Mouse (Mus musculus) midbrain, embryonic 13.5 days (tissue): ENCODE results near the gene Bag3. TPM values are rescaled to one million over a fixed set of nuclear protein-coding genes. Genes with fewer than 3 reads are reported as not detected.
"Not testable (repeated sequence)": the region's sequence is repeated elsewhere in the genome, so short reads cannot be mapped to it uniquely, and the experiment has no call there.

ENCODE experiments used
- ATAC-seq: fragments of 200-750 bp; cut with Nextera tagmentation; 2 replicates; pipeline ENCODE4 v1.8.0; 2017; ENCODE audit warnings: mild to moderate bottlenecking, moderate TSS enrichment, moderate library complexity
- H3K27ac ChIP-seq: fragments of 300-500 bp; sonication (generic); 2 replicates; pipeline ENCODE4 v1.5.1; 2015; ENCODE audit warnings: inconsistent platforms, mild to moderate bottlenecking, moderate library complexity
- H3K27me3 ChIP-seq: fragments of 300-500 bp; sonication (generic); 2 replicates; pipeline ENCODE4 v1.6.1; 2015; ENCODE audit warnings: mild to moderate bottlenecking, inconsistent platforms
- H3K36me3 ChIP-seq: fragments of 300-500 bp; sonication (generic); 2 replicates; pipeline ENCODE4 v1.6.1; 2015; ENCODE audit warnings: mild to moderate bottlenecking, inconsistent platforms
- H3K4me1 ChIP-seq: fragments of 300-500 bp; sonication (generic); replicated peaks from 2 replicates; pipeline ENCODE4 v1.6.1; 2015; ENCODE audit warnings: inconsistent platforms
- H3K4me2 ChIP-seq: fragments of 300-500 bp; sonication (generic); replicated peaks from 2 replicates; pipeline ENCODE4 v1.6.1; 2015; ENCODE audit warnings: moderate library complexity, mild to moderate bottlenecking, inconsistent platforms
- H3K4me3 ChIP-seq: fragments of 300-500 bp; sonication (generic); replicated peaks from 2 replicates; pipeline ENCODE4 v1.5.1; 2015; ENCODE audit warnings: mild to moderate bottlenecking, inconsistent platforms
- H3K9ac ChIP-seq: fragments of 300-500 bp; sonication (generic); replicated peaks from 2 replicates; pipeline ENCODE4 v1.6.1; 2015; ENCODE audit warnings: mild to moderate bottlenecking, inconsistent platforms
- H3K9me3 ChIP-seq: fragments of 300-500 bp; sonication (generic); 2 replicates; pipeline ENCODE4 v1.6.1; 2016; ENCODE audit warnings: mild to moderate bottlenecking, inconsistent platforms
- WGBS: fragments of 180-500 bp; shearing (Covaris S2); methylation state at CpG from one replicate; pipeline ENCODE4 v1.1.7; 2015; 5-methylcytosine and 5-hydroxymethylcytosine counted together
- polyA plus RNA-seq: library from polyadenylated mRNA; unstranded; fragments of >200 nt; fragmentation: Nextera tagmentation; extraction: Ambion mirVana; gene quantifications from 2 replicates; pipeline ENCODE4 v1.2.1, GENCODE M21; 2015

The Bag3 gene
- polyA plus RNA-seq, 1 experiment from 2014 or later: 2.6 TPM

DNA sequence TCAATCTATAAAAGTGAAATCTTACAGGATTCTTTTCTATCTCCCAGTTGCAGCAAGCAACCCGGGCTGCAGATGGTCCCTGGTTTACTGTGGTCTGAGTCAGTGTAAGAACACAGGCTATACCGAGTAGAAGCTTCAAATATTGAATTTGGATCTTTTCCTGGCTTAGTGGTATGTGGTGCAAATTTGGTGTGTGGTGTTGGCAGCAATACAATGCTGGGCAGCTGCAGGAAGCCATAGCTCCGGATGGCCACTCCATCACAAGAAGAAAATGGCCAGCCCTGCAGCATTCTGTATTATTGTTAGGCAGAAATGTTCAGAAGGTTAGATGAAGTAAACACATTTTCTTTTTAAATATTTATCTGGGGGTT is 27.7 kb downstream of the Bag3 start:
- Histone ChIP-seq H3K9ac (no peak overlapping the region), H3K27me3 (0 out of 2 replicates have a peak, but pooled peaks cover 2% of the 10 kb centered on the region), H3K4me2 (peak overlapping the region; percentile 19), H3K4me1 (peaks cover 32% of the 10 kb centered on the region), H3K9me3 (no peaks in the 10 kb centered on the region), H3K36me3 (no peaks in the 10 kb centered on the region), H3K4me3 (no peak overlapping the region), H3K27ac (peak overlapping the region; percentile 84)
- whole genome bisulfite sequencing: 18% methylated on average over 3 of the region's 3 CpGs
- ATAC-seq: peak; percentile 45; the same call in 1 of the 2 replicates

DNA sequence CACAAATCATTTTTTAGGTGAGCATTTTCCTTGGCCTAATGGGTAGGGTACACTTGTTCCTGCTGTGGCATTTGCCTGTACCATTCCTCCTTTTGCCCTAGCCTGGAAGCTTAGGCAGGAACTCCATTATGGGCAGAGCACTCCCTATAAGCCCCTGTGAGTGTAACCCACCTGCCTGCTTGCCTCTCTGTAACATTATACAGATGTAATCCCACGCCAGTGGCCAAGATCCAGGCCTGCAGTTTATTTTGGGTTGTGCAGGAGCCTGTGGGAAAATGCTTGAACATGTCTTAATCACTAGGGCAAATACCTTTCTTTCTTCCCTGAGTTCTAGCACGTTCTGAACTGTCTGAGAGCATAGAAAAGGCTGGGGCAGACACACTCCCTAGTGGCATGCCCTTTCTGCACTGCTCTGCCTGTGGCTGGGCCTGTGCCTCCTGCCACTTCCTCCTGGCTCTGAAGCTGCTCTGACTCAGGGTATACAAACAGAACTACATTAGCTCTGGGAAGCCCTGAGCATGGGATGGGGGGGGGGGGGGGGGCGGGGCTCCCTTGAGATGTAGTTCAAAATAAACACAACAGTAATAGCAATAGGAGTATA is 29.8 kb downstream of the Bag3 start:
- Histone ChIP-seq H3K4me3 (no peak overlapping the region), H3K9ac (no peak overlapping the region), H3K36me3 (no peaks in the 10 kb centered on the region), H3K9me3 (no peaks in the 10 kb centered on the region), H3K4me2 (no peak overlapping the region), H3K4me1 (peaks cover 32% of the 10 kb centered on the region), H3K27me3 (0 out of 2 replicates have a peak, but pooled peaks cover 2% of the 10 kb centered on the region), H3K27ac (no peak overlapping the region)
- ATAC-seq: peak; percentile 56; the same call in 1 of the 2 replicates
- 36% methylated on average over 3 of the region's 3 CpGs for WGBS

DNA sequence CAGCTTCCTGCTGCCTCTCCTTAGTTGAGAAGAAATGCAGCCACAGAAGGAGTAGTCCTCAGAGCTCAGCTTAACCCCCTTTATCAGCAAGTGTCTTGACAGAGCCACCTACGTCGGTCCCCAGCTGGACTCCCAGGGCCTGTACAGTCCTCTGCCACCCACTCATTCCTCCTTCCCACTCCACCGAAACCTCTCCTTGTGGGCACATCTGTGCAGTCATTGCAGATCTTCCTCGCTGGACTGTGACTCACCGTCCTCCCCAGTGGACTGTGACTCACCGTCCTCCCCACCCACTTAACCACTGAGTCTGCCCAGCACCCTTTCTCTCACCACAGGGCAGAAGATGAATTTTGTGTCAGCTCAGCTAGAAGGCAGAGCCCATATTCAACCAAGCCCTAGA is 31.1 kb downstream of the Bag3 start:
- Histone ChIP-seq H3K9me3 (no peaks in the 10 kb centered on the region), H3K4me1 (peaks cover 25% of the 10 kb centered on the region), H3K9ac (no peak overlapping the region), H3K27me3 (0 out of 2 replicates have a peak, but pooled peaks cover 2% of the 10 kb centered on the region), H3K36me3 (no peaks in the 10 kb centered on the region), H3K4me2 (no peak overlapping the region), H3K27ac (no peak overlapping the region), H3K4me3 (no peak overlapping the region)
- no peak for ATAC-seq
- WGBS: 92% methylated on average over 6 of the region's 6 CpGs

DNA sequence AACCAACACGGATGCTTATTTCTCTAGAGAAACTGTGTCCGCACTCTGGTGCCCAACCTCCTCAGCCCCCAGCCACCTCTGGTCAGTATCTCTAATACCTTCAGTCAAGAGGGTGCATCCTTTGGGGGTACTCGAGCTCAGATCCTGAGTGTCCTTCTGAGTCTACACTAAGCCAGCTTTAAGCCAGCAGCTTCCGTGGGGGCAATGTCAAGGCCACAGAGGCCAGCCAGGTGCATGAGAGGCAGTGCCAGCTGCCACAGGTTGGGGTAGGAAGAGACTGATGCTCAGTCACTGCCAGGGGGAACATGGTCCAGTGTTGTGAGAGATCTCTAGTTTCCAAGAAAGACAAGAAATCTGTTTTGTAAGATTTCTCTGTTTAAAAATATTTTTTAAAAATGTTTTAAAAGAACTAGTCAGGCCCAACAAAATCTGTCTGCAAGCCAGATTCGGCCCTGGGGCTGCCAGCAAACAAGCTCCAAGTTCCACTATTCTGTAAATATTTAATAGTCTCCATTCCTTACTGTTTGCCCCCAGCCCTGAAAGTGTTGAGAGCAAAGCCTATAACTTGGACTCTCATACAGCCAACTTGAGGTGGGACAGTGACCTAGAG is 31.8 kb downstream of the Bag3 start:
- ATAC-seq: no peak
- Histone ChIP-seq H3K9me3 (no peaks in the 10 kb centered on the region), H3K9ac (no peak overlapping the region), H3K4me2 (no peak overlapping the region), H3K27ac (no peak overlapping the region), H3K36me3 (no peaks in the 10 kb centered on the region), H3K27me3 (0 out of 2 replicates have a peak, but pooled peaks cover 2% of the 10 kb centered on the region), H3K4me3 (no peak overlapping the region), H3K4me1 (peaks cover 17% of the 10 kb centered on the region)
- WGBS: 91% methylated on average over 5 of the region's 5 CpGs

DNA sequence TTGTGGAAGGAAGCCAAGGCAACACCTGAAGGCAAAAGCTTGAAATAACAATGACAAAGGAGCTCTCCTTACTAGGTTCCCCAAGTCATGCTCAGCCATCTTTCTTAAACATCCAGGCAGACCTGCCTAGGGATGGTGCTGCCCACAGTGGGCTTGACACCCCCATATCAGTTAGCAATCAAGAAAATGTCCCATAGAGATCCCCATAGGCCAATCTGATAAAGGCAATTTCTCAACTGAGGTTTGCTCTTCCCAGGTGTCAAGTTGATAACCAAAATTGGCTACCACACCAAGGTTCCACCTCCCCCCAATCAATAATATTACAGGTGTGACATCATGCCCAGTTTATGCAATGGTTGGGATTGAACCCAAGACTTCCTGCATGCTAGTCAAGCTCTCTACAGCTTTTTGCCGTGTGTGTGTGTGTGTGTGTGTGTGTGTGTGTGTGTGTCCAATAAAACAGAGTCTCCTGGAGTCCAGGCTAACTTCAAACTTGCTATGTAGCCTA is 33.6 kb downstream of the Bag3 start:
- Histone ChIP-seq H3K36me3 (no peaks in the 10 kb centered on the region), H3K4me2 (no peak overlapping the region), H3K4me3 (no peak overlapping the region), H3K27ac (no peak overlapping the region), H3K9me3 (no peaks in the 10 kb centered on the region), H3K27me3 (0 out of 2 replicates have a peak, but pooled peaks cover 2% of the 10 kb centered on the region), H3K4me1 (peaks cover under 1% of the 10 kb centered on the region; the same call in 1 of the 2 replicates), H3K9ac (no peak overlapping the region)
- 80% methylated on average over 1 of the region's 1 CpGs for WGBS
- no peak for ATAC-seq

DNA sequence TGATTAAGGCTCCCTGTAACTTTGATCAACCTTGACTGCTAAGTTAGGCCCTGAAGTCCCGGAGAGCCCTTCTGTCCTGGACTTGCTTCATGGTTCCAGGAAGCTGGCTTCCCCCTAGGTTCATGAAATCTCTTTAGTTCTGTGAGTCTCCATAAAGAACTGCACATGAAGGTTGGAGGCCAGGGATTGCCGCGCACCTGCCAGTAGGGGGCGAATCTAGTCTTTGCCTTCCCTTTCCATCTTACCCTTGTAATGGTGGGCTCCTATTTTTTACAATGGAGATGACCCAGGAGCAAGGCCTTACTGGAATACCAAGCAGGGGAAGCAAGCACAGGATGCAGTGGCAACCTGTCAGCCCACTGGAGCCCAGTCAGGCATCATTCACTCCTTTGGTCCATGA is 40.0 kb downstream of the Bag3 start:
- Histone ChIP-seq H3K9ac (no peak overlapping the region), H3K9me3 (no peaks in the 10 kb centered on the region), H3K27me3 (no peaks in the 10 kb centered on the region), H3K27ac (no peak overlapping the region), H3K36me3 (no peaks in the 10 kb centered on the region), H3K4me2 (no peak overlapping the region), H3K4me3 (no peak overlapping the region), H3K4me1 (no peaks in the 10 kb centered on the region)
- 40% methylated on average over 4 of the region's 4 CpGs for whole genome bisulfite sequencing
- no peak for ATAC-seq

DNA sequence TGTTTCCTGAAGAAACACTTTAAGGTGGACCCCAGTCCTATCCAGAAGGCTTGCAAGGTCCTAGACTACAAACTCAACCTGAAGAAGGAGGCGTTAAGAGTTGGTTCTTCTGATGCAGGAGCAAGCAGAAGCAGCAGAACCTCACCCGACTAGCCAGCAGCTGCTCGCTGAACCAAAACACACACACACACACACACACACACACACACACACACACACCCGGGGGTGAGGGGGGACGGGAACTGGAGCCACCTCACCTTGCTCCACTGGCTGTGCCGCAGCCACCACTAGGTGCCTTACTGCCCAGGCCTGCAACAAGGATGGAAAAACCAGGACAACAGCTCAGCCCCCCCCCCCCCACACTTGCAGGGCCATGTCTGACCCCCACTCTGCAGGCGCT is 42.9 kb downstream of the Bag3 start:
- H3K9me3 ChIP-seq: no peaks in the 10 kb centered on the region
- no peak overlapping the region for H3K4me3 ChIP-seq
- no peaks in the 10 kb centered on the region for H3K36me3 ChIP-seq
- no peak for ATAC-seq
- H3K27ac ChIP-seq: no peak overlapping the region
- no peaks in the 10 kb centered on the region for H3K4me1 ChIP-seq
- H3K27me3 ChIP-seq: no peaks in the 10 kb centered on the region
- H3K4me2 ChIP-seq: no peak overlapping the region
- H3K9ac ChIP-seq: no peak overlapping the region
- WGBS: 83% methylated on average over 6 of the region's 7 CpGs

DNA sequence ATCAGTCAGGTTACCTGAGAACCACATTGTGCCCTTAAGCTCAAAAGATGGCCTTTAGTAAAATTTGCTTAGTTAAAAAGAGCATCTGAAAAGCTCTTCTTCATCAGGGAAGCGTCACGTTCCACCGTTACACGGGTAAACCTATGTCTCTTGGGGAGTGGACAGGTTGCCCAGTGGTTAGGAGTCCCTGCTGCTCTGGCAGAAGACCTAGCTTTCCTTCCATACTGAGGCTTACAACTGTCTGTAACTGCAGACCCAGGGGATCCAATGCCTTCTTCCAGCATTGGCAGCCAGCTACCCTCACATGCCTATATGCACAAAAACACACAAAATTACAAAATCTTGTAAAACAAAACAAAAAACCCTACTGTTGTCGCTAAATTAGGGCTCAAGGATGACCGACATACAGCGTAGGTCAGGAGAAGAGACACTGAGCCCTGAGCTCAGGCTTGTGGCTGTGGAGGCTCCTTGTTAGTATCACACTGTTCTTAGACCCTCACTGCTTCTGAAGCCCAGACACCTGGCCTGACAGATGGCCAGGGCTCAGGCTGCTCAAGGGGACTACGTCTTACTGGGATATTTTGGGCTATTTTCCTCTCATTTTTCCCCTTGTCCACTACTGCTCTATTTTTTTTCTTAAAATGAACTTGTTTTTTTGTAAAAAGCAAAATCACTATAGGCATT is 44.3 kb downstream of the Bag3 start:
- Histone ChIP-seq H3K27me3 (no peaks in the 10 kb centered on the region), H3K9me3 (no peaks in the 10 kb centered on the region), H3K4me1 (no peaks in the 10 kb centered on the region), H3K4me2 (no peak overlapping the region), H3K9ac (no peak overlapping the region), H3K36me3 (no peaks in the 10 kb centered on the region), H3K4me3 (no peak overlapping the region), H3K27ac (no peak overlapping the region)
- ATAC-seq: no peak
- 84% methylated on average over 8 of the region's 8 CpGs for WGBS

DNA sequence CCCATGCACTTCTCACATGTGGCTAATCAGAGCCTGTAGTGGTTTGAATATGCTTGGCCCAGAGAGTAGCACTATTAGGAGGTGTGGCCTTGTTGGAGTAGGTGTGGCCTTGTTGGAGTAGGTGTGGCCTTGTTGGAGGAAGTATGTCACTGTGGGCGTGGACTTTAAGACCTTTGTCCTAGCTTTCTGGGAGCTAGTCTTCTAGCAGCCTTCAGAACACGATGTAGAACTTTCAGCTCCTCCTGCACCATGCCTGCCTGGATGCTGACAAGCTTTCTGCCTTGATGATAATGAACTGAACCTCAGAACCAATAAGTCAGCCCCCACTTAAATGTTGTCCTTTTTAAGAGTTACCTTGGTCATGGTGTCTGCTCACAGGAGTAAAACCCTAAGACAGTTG is 46.0 kb downstream of the Bag3 start:
- ATAC-seq, H3K9me3 ChIP-seq, H3K9ac ChIP-seq, H3K36me3 ChIP-seq, H3K4me3 ChIP-seq, H3K27me3 ChIP-seq, H3K4me2 ChIP-seq, H3K27ac ChIP-seq, H3K4me1 ChIP-seq: not testable (repeated sequence)
- WGBS: 80% methylated on average over 2 of the region's 2 CpGs

DNA sequence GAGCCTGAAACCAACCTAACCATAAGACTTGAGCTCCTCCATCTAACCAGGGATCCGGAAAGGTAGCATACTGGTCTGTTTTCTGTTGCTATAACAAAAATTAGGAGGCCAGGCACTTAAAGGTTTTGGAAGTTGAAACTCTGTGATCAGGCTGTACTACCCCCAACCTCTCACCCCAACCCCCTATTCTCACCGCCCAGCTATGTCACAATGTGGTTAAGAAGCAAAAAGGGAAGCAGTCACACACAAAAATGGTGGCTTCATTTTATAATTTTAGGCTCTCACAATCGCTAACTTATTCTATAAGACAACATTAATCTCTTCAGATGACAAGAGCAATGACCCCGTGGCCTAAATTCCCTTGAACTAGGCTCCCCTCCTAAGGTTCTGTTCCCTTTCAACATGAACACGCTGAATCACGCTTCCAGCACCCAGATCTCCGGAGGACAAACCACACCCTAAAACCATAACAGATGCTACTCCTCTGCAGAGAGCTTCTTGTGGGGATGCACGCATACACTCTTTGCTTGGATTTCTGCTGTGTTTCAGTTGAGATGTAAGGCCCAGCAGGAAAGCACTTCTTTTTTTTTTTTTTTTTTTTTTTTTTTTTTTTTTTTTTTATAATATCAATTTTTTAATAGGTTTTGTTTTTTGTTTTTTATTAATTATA is 46.7 kb downstream of the Bag3 start:
- Histone ChIP-seq H3K27me3 (no peaks in the 10 kb centered on the region), H3K9me3 (no peaks in the 10 kb centered on the region), H3K9ac (no peak overlapping the region), H3K36me3 (no peaks in the 10 kb centered on the region), H3K4me1 (peaks cover 6% of the 10 kb centered on the region; the same call in 1 of the 2 replicates), H3K4me2 (no peak overlapping the region), H3K4me3 (no peak overlapping the region), H3K27ac (no peak overlapping the region)
- ATAC-seq: no peak
- WGBS: 92% methylated on average over 8 of the region's 8 CpGs

DNA sequence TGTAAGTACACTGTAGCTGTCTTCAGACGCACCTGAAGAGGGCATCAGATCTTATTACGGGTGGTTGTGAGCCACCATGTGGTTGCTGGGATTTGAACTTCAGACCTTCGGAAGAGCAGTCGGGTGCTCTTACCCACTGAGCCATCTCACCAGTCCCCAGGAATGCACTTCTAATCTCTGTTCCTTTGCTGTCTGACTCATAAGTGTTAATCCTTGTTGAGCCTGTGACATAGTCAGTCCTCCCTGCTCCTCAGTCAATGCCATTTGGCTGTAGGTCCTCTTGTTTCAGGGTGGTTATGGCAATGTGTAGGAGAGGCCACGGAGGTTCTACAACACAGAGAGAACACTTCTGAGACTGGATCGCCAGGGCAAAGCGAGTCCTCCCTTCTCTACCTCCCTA is 47.2 kb downstream of the Bag3 start:
- not testable (repeated sequence) for H3K9ac ChIP-seq, H3K27me3 ChIP-seq, H3K9me3 ChIP-seq, H3K4me1 ChIP-seq, ATAC-seq, H3K27ac ChIP-seq, H3K4me2 ChIP-seq, H3K36me3 ChIP-seq, H3K4me3 ChIP-seq
- WGBS: 88% methylated on average over 7 of the region's 7 CpGs

DNA sequence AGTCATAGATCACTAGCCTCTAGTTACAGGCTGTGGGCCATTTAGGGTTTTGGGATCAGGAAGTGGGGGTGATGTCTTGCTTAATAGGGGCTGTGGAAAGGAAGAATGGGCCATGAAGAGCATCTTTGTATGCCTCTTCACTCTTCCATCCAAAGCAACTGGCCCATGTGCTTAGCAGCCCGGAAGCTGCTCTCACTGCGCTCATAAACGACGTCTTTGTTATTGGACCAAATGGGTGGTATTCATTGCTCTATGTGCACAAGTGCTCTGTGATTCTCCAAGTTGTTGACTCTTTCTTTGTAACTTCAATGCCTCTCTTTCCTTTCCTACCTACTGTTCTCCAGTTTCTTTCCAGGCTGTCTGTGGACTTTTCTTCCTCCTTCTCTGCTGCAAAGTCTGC is 48.6 kb downstream of the Bag3 start:
- whole genome bisulfite sequencing: 73% methylated on average over 4 of the region's 4 CpGs
- H3K9ac ChIP-seq: no peak overlapping the region
- ATAC-seq: no peak
- peaks cover 6% of the 10 kb centered on the region; the same call in 1 of the 2 replicates for H3K4me1 ChIP-seq
- H3K9me3 ChIP-seq: no peaks in the 10 kb centered on the region
- no peaks in the 10 kb centered on the region for H3K36me3 ChIP-seq
- no peak overlapping the region for H3K4me2 ChIP-seq
- H3K27me3 ChIP-seq: no peaks in the 10 kb centered on the region
- no peak overlapping the region for H3K4me3 ChIP-seq
- H3K27ac ChIP-seq: no peak overlapping the region
